Mouse (Mus musculus): ENCODE results near the gene Cabp4. TPM values are rescaled to one million over a fixed set of nuclear protein-coding genes. Genes with fewer than 3 reads are reported as not detected.

The Cabp4 gene
- polyA plus RNA-seq, 1 experiment: 0.04 TPM

DNA sequence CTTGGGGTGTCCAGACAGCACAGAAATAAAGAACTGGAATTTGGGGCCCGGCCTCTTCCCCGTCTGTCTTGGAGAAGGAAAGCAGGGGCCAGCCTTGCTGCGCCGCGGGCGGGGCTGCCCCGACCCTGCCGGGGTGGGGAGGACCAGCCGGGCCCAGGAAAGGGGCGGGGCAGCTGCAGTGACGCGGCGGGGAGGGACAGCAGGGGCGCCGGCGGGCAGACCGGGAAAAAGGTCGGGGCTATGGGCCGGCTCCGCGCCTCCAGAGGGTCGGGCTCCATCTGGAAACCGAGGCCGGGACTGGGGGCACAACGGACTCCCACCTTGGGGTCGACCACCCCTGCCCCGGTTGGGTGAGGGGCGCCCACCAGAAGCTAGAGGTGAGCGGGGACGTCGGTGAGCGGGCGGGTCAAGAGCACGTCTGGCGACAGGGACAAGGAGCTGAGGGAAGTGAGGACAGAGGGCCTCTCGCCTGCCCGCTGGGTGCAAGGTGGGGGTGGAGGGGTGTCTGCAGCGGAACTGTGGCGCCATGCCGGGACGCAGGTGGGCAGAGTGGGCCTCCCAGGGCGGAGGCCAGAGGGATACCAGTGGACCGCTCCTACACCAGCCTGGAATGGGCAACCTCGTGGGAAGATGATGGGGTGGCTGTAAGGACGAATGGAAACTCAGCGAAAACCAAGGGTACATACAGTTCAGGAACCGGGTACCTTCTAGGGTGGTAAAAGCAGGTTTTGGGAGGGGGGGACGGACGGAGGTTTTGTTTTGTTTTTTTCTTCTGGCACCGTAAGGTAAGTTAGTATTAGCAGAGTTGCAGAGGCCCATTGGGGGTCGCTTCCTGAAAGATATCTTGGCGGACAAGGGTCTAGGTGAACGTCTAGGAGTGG, 43.8 kb downstream of the Cabp4 start, which contains the start of gene Pitpnm1:
Gene Pitpnm1 (plus strand): TSS at position 162 of the 881 bp plus-strand sequence.
- TF ChIP-seq MYOG (IDR thresholded peaks at IDR 0.05; ENCODE audit: control insufficient read depth, extremely low read depth, insufficient read length): no peak
- TF ChIP-seq MYOD1 (IDR thresholded peaks at IDR 0.05; ENCODE audit: control insufficient read depth, insufficient read length, low read depth): no peak
- TF ChIP-seq USF1 (IDR thresholded peaks at IDR 0.05; ENCODE audit: low read depth): no peak
- no peak for TF ChIP-seq CEBPB (IDR thresholded peaks at IDR 0.05; ENCODE audit: low read depth)
- no peak for TF ChIP-seq MAX (IDR thresholded peaks at IDR 0.05)
- TF ChIP-seq FOSL1 (IDR thresholded peaks at IDR 0.05; ENCODE audit: insufficient read depth, low read length, poor library complexity, severe bottlenecking): no peak
- TF ChIP-seq CTCF (IDR thresholded peaks at IDR 0.05; ENCODE audit: control insufficient read depth, insufficient read depth, insufficient read length): no peak
- Histone ChIP-seq H3K27me3 (ENCODE audit: control insufficient read depth, insufficient read depth, insufficient read length) (no peaks in the 10 kb centered on the region), H3ac (ENCODE audit: control insufficient read depth, insufficient read length, low read depth) (peak within 1 kb of the TSS; percentile 99), H3K4me3 (ENCODE audit: insufficient read depth, poor library complexity, severe bottlenecking) (peak within 1 kb of the TSS; percentile 69), H3K79me2 (ENCODE audit: control insufficient read depth, insufficient read depth) (peaks cover 36% of the 10 kb centered on the region), H3K79me3 (ENCODE audit: low read depth) (peaks cover 9% of the 10 kb centered on the region), H3K36me3 (ENCODE audit: control insufficient read depth, insufficient read depth) (peaks cover 31% of the 10 kb centered on the region)

DNA sequence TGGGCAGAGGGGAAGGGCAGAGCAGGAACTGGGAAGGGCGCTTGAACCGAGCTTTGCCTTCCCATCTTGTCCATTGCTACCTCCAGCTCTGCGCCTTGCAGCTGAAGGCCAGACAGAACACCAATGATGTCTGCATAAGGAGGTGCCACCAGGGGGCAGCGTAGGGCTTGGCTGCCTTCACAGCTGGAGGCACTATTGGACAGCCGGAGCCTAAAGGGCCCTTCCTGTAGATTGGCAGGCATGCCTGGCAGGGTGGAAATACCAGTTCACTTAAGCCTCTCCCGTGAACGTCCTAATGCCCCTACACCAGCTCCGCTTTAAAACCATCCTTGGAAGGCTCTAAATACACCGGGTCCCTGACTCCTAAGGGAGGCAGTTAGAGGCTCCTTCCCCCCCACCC, 44.8 kb downstream of the Cabp4 start:
- H3K79me2 ChIP-seq (ENCODE audit: control insufficient read depth, insufficient read depth): peaks cover 36% of the 10 kb centered on the region
- H3K36me3 ChIP-seq (ENCODE audit: control insufficient read depth, insufficient read depth): peaks cover 23% of the 10 kb centered on the region
- TF ChIP-seq CTCF (IDR thresholded peaks at IDR 0.05; ENCODE audit: control insufficient read depth, insufficient read depth, insufficient read length) (peak; percentile 95), MYOG (IDR thresholded peaks at IDR 0.05; ENCODE audit: control insufficient read depth, extremely low read depth, insufficient read length) (no peak), MYOD1 (IDR thresholded peaks at IDR 0.05; ENCODE audit: control insufficient read depth, insufficient read length, low read depth) (peak; percentile 53)
- peak overlapping the region; percentile 69 for H3K4me3 ChIP-seq (ENCODE audit: insufficient read depth, poor library complexity, severe bottlenecking)
- H3K27me3 ChIP-seq (ENCODE audit: control insufficient read depth, insufficient read depth, insufficient read length): no peaks in the 10 kb centered on the region
- H3ac ChIP-seq (ENCODE audit: control insufficient read depth, insufficient read length, low read depth): no peak overlapping the region
- peaks cover 9% of the 10 kb centered on the region for H3K79me3 ChIP-seq (ENCODE audit: low read depth)

DNA sequence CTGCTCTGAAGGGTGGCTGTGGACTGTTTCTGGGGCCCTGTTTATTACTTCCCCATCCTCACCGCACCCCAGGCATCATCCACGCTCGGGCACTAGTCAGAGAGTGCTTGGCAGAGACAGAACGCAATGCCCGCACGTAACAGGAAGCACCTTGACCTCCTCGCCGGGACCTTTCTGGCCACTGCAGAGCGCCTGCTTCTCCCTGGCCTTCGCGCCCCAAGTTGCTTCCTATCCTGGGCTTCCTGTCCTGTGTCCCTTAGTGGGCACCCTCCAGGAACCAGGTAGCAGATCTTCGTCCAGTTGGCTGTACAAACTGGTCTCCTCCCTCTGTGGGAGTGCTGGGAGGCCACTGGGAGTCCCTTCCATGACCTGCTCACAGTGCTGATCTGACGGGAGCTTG, 45.4 kb downstream of the Cabp4 start:
- Histone ChIP-seq H3K79me2 (ENCODE audit: control insufficient read depth, insufficient read depth) (peaks cover 36% of the 10 kb centered on the region), H3K4me3 (ENCODE audit: insufficient read depth, poor library complexity, severe bottlenecking) (peak overlapping the region; percentile 46), H3K79me3 (ENCODE audit: low read depth) (peaks cover 9% of the 10 kb centered on the region), H3ac (ENCODE audit: control insufficient read depth, insufficient read length, low read depth) (no peak overlapping the region), H3K27me3 (ENCODE audit: control insufficient read depth, insufficient read depth, insufficient read length) (no peaks in the 10 kb centered on the region), H3K36me3 (ENCODE audit: control insufficient read depth, insufficient read depth) (peaks cover 17% of the 10 kb centered on the region)
- TF ChIP-seq MYOD1 (IDR thresholded peaks at IDR 0.05; ENCODE audit: control insufficient read depth, insufficient read length, low read depth) (no peak), MYOG (IDR thresholded peaks at IDR 0.05; ENCODE audit: control insufficient read depth, extremely low read depth, insufficient read length) (no peak), FOSL1 (IDR thresholded peaks at IDR 0.05; ENCODE audit: insufficient read depth, low read length, poor library complexity, severe bottlenecking) (no peak), CEBPB (IDR thresholded peaks at IDR 0.05; ENCODE audit: low read depth) (no peak), MAX (IDR thresholded peaks at IDR 0.05) (no peak), CTCF (IDR thresholded peaks at IDR 0.05; ENCODE audit: control insufficient read depth, insufficient read depth, insufficient read length) (no peak), USF1 (IDR thresholded peaks at IDR 0.05; ENCODE audit: low read depth) (no peak)

DNA sequence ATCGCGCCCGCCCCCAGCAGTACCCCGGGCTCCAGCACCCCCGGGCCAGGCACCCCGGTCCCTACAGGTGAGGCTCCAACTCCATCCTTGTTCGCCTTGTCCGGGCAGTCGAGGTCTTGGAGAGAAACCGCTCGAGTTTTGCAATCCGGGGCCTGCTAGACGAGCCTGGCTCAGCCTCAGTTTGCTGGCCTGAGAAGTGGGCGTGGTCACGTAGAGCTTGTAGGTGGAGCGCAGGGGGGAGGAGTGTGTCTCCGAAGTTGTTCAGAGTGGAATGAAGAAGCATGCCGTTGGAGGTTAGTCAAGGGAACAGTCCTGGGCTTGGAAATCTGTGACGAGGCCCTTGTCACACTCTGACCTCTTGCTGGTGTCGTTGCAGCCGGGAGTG, 46.4 kb downstream of the Cabp4 start:
- Histone ChIP-seq H3K4me3 (ENCODE audit: insufficient read depth, poor library complexity, severe bottlenecking) (peak overlapping the region; percentile 46), H3K79me2 (ENCODE audit: control insufficient read depth, insufficient read depth) (peaks cover 36% of the 10 kb centered on the region), H3K36me3 (ENCODE audit: control insufficient read depth, insufficient read depth) (peaks cover 7% of the 10 kb centered on the region), H3K27me3 (ENCODE audit: control insufficient read depth, insufficient read depth, insufficient read length) (no peaks in the 10 kb centered on the region), H3K79me3 (ENCODE audit: low read depth) (peaks cover 9% of the 10 kb centered on the region), H3ac (ENCODE audit: control insufficient read depth, insufficient read length, low read depth) (peak overlapping the region; percentile 72)
- TF ChIP-seq MAX (IDR thresholded peaks at IDR 0.05) (no peak), CEBPB (IDR thresholded peaks at IDR 0.05; ENCODE audit: low read depth) (peak; percentile 47)

DNA sequence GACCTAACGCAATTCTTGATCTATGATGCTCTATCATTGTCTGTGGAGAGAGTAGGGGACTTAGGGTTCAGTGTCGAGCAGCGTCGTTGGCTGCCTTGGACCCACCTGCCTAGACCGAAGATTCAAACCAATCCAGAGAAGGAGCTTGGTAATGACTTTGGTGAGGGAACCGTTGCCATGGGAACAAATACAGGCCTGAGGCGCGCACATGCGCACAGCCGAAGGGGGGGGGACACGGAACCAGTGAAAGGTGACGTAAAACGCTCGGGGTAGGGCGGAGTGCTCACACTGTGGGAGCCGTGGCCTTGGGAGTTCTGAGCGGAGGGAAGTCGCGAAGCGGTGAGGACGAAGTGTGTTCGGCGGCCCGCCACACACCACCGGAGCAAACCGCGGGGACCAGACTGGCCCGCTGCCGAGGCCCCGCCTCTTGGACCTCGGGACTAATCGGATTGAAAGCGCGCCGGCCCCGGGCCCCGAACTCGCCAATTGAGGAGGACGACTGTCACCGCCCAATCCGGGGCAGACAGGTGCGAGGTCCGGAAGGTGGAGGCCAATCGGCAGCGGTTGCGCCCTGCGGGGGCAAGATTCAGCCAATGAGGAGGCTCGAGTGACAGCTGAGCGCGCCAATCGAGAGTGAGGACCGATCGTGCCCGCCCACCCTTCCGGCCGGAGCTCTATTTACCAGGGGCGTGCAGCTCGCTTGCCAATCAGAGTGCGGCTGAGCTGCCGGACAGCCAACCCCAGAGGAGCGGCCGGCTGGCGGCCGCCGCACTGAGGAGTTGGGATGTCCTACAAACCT, 47.0 kb downstream of the Cabp4 start, which contains the start of gene Cdk2ap2:
Gene Cdk2ap2 (plus strand): TSS at position 541 of the 799 bp plus-strand sequence.
- Histone ChIP-seq H3K79me2 (ENCODE audit: control insufficient read depth, insufficient read depth) (peaks cover 32% of the 10 kb centered on the region), H3K36me3 (ENCODE audit: control insufficient read depth, insufficient read depth) (peaks cover 2% of the 10 kb centered on the region), H3K79me3 (ENCODE audit: low read depth) (peaks cover 9% of the 10 kb centered on the region), H3ac (ENCODE audit: control insufficient read depth, insufficient read length, low read depth) (peak within 1 kb of the TSS; percentile 72), H3K4me3 (ENCODE audit: insufficient read depth, poor library complexity, severe bottlenecking) (peak within 1 kb of the TSS; percentile 55), H3K27me3 (ENCODE audit: control insufficient read depth, insufficient read depth, insufficient read length) (no peaks in the 10 kb centered on the region)
- no peak for TF ChIP-seq MYOG (IDR thresholded peaks at IDR 0.05; ENCODE audit: control insufficient read depth, extremely low read depth, insufficient read length)
